Mouse (Mus musculus) lung, postnatal 0 days (tissue): Measurements from ENCODE around the gene Fbf1. TPM values are rescaled to one million over a fixed set of nuclear protein-coding genes. Genes with fewer than 3 reads are reported as not detected.

ENCODE experiments used
- ATAC-seq: fragments of 200-750 bp; cut with Nextera tagmentation; 2 replicates; pipeline ENCODE4 v1.8.0; 2017; ENCODE audit warnings: moderate library complexity
- DNase-seq: peaks from one replicate; pipeline ENCODE4 v3.0.0-alpha.2; 2016; ENCODE audit warnings: low spot score
- H3K27ac ChIP-seq: fragments of 300-500 bp; sonication (generic); 2 replicates; pipeline ENCODE4 v1.5.1; 2014; ENCODE audit warnings: antibody characterized with exemption, mild to moderate bottlenecking, low read length, mixed read lengths
- H3K27me3 ChIP-seq: fragments of 300-500 bp; sonication (generic); replicated peaks from 2 replicates; pipeline ENCODE4 v1.6.1; 2014; ENCODE audit warnings: low read length, mixed read lengths; ENCODE audit not compliant: insufficient read depth
- H3K36me3 ChIP-seq: fragments of 300-500 bp; sonication (generic); 2 replicates; pipeline ENCODE4 v1.6.1; 2014; ENCODE audit warnings: low read length, mixed read lengths; ENCODE audit not compliant: insufficient read depth
- H3K4me1 ChIP-seq: fragments of 300-500 bp; sonication (generic); 2 replicates; pipeline ENCODE4 v1.6.1; 2014; ENCODE audit warnings: antibody characterized with exemption, low read depth, low read length, mixed read lengths; ENCODE audit not compliant: insufficient read depth
- H3K4me2 ChIP-seq: fragments of 300-500 bp; sonication (generic); replicated peaks from 2 replicates; pipeline ENCODE4 v1.6.1; 2014; ENCODE audit warnings: low read depth, mild to moderate bottlenecking, low read length, moderate library complexity, mixed read lengths
- H3K4me3 ChIP-seq: fragments of 300-500 bp; sonication (generic); 2 replicates; pipeline ENCODE4 v1.5.1; 2014; ENCODE audit warnings: low read depth, low read length
- H3K9ac ChIP-seq: fragments of 300-500 bp; sonication (generic); replicated peaks from 2 replicates; pipeline ENCODE4 v1.6.1; 2014; ENCODE audit warnings: low read depth, mild to moderate bottlenecking
- H3K9me3 ChIP-seq: fragments of 300-500 bp; sonication (generic); 2 replicates; pipeline ENCODE4 v1.6.1; 2016; ENCODE audit warnings: low read length, mixed read lengths
- CTCF ChIP-seq: IDR thresholded peaks from 2 replicates; pipeline ENCODE4 v1.5.1; 2016; ENCODE audit warnings: antibody characterized with exemption, mild to moderate bottlenecking
- EP300 ChIP-seq: IDR thresholded peaks from 2 replicates; pipeline ENCODE4 v1.6.1; 2016; ENCODE audit warnings: antibody characterized with exemption, mild to moderate bottlenecking, control low read depth
- WGBS: fragments of 180-500 bp; shearing (Covaris S2); extraction: QIAGEN DNeasy Blood & Tissue Kit; methylation state at CpG from one replicate; pipeline ENCODE4 v1.1.7; 2014; 5-methylcytosine and 5-hydroxymethylcytosine counted together
- polyA plus RNA-seq: library from polyadenylated mRNA; unstranded; fragments of >200 nt; fragmentation: Nextera tagmentation; extraction: Ambion mirVana; gene quantifications from 2 replicates; pipeline ENCODE4 v1.2.1, GENCODE M21; 2015

Fbf1 gene
- polyA plus RNA-seq, 1 experiment from 2014 or later: 11.9 TPM

DNA sequence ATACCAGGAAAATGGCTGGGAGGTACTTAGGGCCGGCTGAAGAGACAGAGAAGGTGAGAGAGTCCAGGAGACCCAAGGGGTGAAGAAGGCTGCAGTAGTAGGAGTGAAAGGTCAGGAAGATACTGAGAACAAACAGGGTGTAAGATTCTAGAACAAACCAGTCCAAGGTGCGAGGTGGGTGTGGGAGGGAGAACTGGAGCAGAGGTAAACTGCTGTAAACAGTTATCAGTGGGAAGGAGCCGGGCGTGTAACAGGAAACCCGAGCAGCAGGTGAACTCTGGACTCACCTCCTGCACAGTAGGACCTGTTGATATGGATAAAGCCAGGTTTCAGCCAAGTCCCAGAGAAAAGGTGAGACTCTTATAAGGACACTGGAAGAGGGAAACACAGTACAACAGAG lies 42.7 kb upstream of the Fbf1 start:
- H3K36me3 ChIP-seq: peaks cover 4% of the 10 kb centered on the region; the same call in 1 of the 2 replicates
- 60% methylated on average over 5 of the region's 5 CpGs for WGBS

DNA sequence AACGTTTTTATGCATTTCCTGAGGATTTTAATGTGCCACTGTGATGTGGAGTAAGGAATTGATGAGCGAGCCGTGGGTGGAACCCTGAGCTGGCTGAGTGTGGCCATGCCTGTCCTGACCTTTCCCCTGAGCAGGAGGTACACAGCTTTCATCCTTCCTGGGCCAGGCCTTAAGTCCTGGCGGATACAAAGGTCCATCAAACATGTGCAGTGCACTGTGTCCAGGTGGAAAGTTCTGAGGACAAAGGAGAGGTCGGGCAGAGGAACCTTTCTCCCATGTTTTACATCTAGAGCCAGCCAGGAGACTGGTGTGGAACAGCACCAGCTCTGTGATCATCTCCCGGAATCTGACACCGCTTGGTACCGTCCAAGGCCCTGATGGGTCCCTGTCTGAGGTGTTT lies 41.3 kb upstream of the Fbf1 start:
- no peak overlapping the region for H3K4me3 ChIP-seq
- TF ChIP-seq CTCF: no peak
- no peak for TF ChIP-seq EP300
- ATAC-seq: no peak

More for the DNA sequence above, 42.7 kb upstream of the Fbf1 start:
- Histone ChIP-seq H3K9ac (no peak overlapping the region), H3K4me3 (no peak overlapping the region), H3K9me3 (no peaks in the 10 kb centered on the region), H3K4me1 (no peaks in the 10 kb centered on the region), H3K27ac (no peak overlapping the region), H3K27me3 (no peaks in the 10 kb centered on the region), H3K4me2 (no peak overlapping the region)
- ATAC-seq (no peak), DNase-seq (no peak)
- TF ChIP-seq EP300: no peak
- TF ChIP-seq CTCF: no peak

DNA sequence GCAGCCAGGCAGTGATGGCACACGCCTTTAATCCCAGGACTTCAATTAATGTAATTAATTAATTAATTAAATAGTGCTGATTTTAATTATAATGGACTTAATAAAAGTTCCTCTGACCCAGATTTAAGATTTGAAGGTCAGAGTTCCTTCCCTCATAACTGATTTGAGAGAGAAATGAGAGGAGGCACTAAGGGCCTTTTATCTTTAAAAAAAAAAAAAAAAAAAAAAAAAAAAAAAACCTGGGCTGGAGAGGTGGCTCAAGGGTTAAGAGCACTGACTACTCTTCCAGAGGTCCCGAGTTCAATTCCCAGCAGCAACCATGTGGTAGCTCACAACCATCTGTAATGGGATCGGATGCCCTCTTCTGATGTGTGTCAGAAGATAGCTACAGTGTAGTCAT lies 40.7 kb upstream of the Fbf1 start:
- no peaks in the 10 kb centered on the region for H3K4me1 ChIP-seq
- H3K4me2 ChIP-seq: no peak overlapping the region
- H3K27me3 ChIP-seq: no peaks in the 10 kb centered on the region
- H3K9me3 ChIP-seq: no peaks in the 10 kb centered on the region
- WGBS: 85% methylated on average over 3 of the region's 3 CpGs
- no peak for ATAC-seq
- H3K4me3 ChIP-seq: no peak overlapping the region
- TF ChIP-seq EP300 (no peak), CTCF (no peak)
- H3K9ac ChIP-seq: no peak overlapping the region
- peaks cover 4% of the 10 kb centered on the region; the same call in 1 of the 2 replicates for H3K36me3 ChIP-seq
- DNase-seq: no peak
- no peak overlapping the region for H3K27ac ChIP-seq

More for the DNA sequence above, 41.3 kb upstream of the Fbf1 start:
- Histone ChIP-seq H3K4me2 (no peak overlapping the region), H3K9me3 (no peaks in the 10 kb centered on the region), H3K36me3 (peaks cover 4% of the 10 kb centered on the region; the same call in 1 of the 2 replicates), H3K4me1 (no peaks in the 10 kb centered on the region), H3K27ac (no peak overlapping the region), H3K9ac (no peak overlapping the region), H3K27me3 (no peaks in the 10 kb centered on the region)
- WGBS: 79% methylated on average over 8 of the region's 8 CpGs
- no peak for DNase-seq

DNA sequence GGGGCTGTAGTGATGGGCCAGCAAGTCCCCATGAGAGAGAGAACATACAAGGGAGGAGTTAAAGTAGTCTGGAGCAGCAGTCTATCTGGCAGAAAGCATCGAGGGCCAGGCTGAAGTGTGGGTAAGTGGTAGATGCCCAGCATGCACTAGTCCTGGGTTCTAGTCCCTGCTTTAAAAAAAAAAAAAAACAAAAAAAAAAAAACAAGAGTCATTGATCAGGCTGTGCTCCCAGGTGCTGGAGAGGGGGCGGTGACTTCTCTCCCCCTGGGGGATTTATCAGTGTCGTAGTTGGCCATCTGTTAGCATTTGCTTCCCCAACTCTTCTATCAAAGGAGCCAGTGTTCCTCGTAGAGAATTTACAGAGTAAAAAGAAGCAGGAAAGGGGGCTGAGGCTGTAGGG lies 38.7 kb upstream of the Fbf1 start:
- Histone ChIP-seq H3K36me3 (peaks cover 4% of the 10 kb centered on the region; the same call in 1 of the 2 replicates), H3K4me1 (no peaks in the 10 kb centered on the region), H3K4me3 (no peak overlapping the region), H3K9ac (no peak overlapping the region), H3K27me3 (no peaks in the 10 kb centered on the region), H3K9me3 (no peaks in the 10 kb centered on the region), H3K27ac (no peak overlapping the region), H3K4me2 (no peak overlapping the region)
- ATAC-seq (no peak), DNase-seq (no peak)
- TF ChIP-seq EP300 (no peak), CTCF (no peak)
- WGBS: 79% methylated on average over 4 of the region's 4 CpGs

DNA sequence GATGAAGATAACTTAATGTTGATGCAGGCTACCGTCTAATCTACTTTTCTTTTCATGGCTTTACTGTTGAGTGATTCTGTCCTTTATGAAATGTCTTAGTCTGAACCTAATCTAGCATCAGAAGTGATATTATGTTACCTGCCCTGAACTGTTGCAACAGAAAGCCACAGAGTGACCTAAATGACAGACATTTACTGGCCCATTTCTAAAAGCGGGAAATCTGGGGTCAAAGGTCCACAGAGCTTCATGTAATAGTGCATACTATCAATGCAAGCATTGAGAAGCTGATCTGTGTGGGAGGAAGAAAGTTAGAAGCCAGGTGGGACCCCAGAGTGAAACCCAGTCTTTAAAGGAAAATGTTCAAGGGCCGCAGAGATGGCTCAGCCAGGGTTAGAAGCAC lies 35.2 kb upstream of the Fbf1 start:
- H3K4me2 ChIP-seq: no peak overlapping the region
- no peaks in the 10 kb centered on the region for H3K9me3 ChIP-seq
- no peaks in the 10 kb centered on the region for H3K27me3 ChIP-seq
- H3K9ac ChIP-seq: no peak overlapping the region
- no peak overlapping the region for H3K4me3 ChIP-seq
- ATAC-seq (no peak), DNase-seq (no peak)
- 0 out of 2 replicates have a peak, but pooled peaks cover 3% of the 10 kb centered on the region for H3K4me1 ChIP-seq
- H3K36me3 ChIP-seq: no peaks in the 10 kb centered on the region
- TF ChIP-seq CTCF: no peak
- TF ChIP-seq EP300: no peak
- WGBS: 95% methylated on average over 3 of the region's 3 CpGs
- H3K27ac ChIP-seq: no peak overlapping the region

DNA sequence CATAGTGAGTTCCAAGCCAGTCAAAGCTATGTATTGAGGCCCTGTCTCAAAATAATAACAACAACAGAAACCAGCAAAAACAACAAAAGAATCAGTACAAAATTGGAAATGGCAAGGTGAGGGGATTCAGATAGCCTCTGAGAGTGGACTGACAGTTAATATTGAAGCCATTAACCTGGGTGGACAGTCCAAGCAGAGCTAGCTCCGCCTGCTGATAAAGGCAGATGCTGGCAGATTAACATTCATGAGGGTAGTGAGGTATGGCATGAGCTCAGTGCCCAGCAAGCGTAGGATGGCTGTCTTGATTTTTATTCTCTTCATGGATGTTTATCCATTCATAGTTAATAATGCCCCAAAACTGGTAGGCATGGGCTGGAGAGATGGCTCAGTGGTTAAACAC lies 33.2 kb upstream of the Fbf1 start:
- Histone ChIP-seq H3K27me3 (no peaks in the 10 kb centered on the region), H3K4me2 (no peak overlapping the region), H3K4me3 (no peak overlapping the region), H3K4me1 (peaks cover 7% of the 10 kb centered on the region; the same call in 1 of the 2 replicates), H3K36me3 (no peaks in the 10 kb centered on the region), H3K9me3 (no peaks in the 10 kb centered on the region), H3K27ac (no peak overlapping the region), H3K9ac (no peak overlapping the region)
- no peak for DNase-seq
- 95% methylated on average over 2 of the region's 2 CpGs for WGBS
- no peak for ATAC-seq
- no peak for TF ChIP-seq EP300
- TF ChIP-seq CTCF: no peak
